Mouse (Mus musculus) limb, embryonic 14.5 days (tissue): ENCODE data around the gene Evx1. TPM values are rescaled to one million over a fixed set of nuclear protein-coding genes. Genes with fewer than 3 reads are reported as not detected.

ENCODE experiments used
- ATAC-seq: fragments of 200-750 bp; cut with Nextera tagmentation; 2 replicates; pipeline ENCODE4 v1.8.0; 2017; ENCODE audit warnings: low read depth, moderate number of reproducible peaks, moderate TSS enrichment; ENCODE audit not compliant: low FRiP score
- DNase-seq: peaks from one replicate; pipeline ENCODE4 v3.0.0-alpha.2; 2015; ENCODE audit warnings: low spot score
- H3K27ac ChIP-seq: fragments of 300-500 bp; sonication (generic); replicated peaks from 2 replicates; pipeline ENCODE4 v1.5.1; 2014; ENCODE audit warnings: low read depth, mild to moderate bottlenecking, low read length, moderate library complexity, mixed read lengths
- H3K27me3 ChIP-seq: fragments of 300-500 bp; sonication (generic); 2 replicates; pipeline ENCODE4 v1.6.1; 2014; ENCODE audit warnings: low read length, mixed read lengths; ENCODE audit not compliant: control insufficient read depth, insufficient read depth
- H3K36me3 ChIP-seq: fragments of 300-500 bp; sonication (generic); 2 replicates; pipeline ENCODE4 v1.6.1; 2014; ENCODE audit warnings: mild to moderate bottlenecking, low read length, moderate library complexity, mixed read lengths; ENCODE audit not compliant: control insufficient read depth, insufficient read depth
- H3K4me1 ChIP-seq: fragments of 300-500 bp; sonication (generic); 2 replicates; pipeline ENCODE4 v1.6.1; 2014; ENCODE audit warnings: antibody characterized with exemption, low read length, mixed read lengths; ENCODE audit not compliant: control insufficient read depth, insufficient read depth
- H3K4me2 ChIP-seq: fragments of 300-500 bp; sonication (generic); replicated peaks from 2 replicates; pipeline ENCODE4 v1.6.1; 2014; ENCODE audit warnings: low read depth, mild to moderate bottlenecking, low read length, moderate library complexity; ENCODE audit not compliant: severe bottlenecking
- H3K4me3 ChIP-seq: fragments of 300-500 bp; sonication (generic); replicated peaks from 2 replicates; pipeline ENCODE4 v1.5.1; 2014; ENCODE audit warnings: low read length
- H3K9ac ChIP-seq: fragments of 300-500 bp; sonication (generic); 2 replicates; pipeline ENCODE4 v1.6.1; 2014; ENCODE audit warnings: mild to moderate bottlenecking, low read depth, low read length, moderate library complexity; ENCODE audit not compliant: severe bottlenecking
- H3K9me3 ChIP-seq: fragments of 300-500 bp; sonication (generic); 2 replicates; pipeline ENCODE4 v1.6.1; 2016; ENCODE audit warnings: low read length; ENCODE audit not compliant: control insufficient read depth
- POLR2A ChIP-seq: fragments of 200-500 bp; IDR thresholded peaks from 2 replicates; pipeline ENCODE4 v1.8.0; 2012; ENCODE audit warnings: inconsistent platforms, mild to moderate bottlenecking, moderate library complexity, borderline replicate concordance; ENCODE audit not compliant: insufficient read depth, insufficient read length; ENCODE audit errors: extremely low read depth
- WGBS: fragments of 180-500 bp; shearing (Covaris S2); extraction: QIAGEN DNeasy Blood & Tissue Kit; methylation state at CpG from one replicate; pipeline ENCODE4 v1.1.7; 2014; 5-methylcytosine and 5-hydroxymethylcytosine counted together
- polyA plus RNA-seq, 2 experiments: library from polyadenylated mRNA; depleted of rRNA in 1 of 2; stranded (reverse) in 1 of 2; unstranded in 1 of 2; fragments of >200 nt; fragmentation: Nextera tagmentation in 1 of 2; extraction: Ambion mirVana in 1 of 2; gene quantifications; 2 replicates each; pipeline versions ENCODE4 v1.2.1 to v1.2.3; 2012 to 2014

The Evx1 gene
- polyA plus RNA-seq, 2 experiments = 0.18 to 0.64 TPM

- H3K36me3 ChIP-seq = no peaks in the 10 kb centered on the region
- no peak for TF ChIP-seq POLR2A
- DNase-seq = no peak
- H3K4me3 ChIP-seq = no peak overlapping the region
- peaks cover 37% of the 10 kb centered on the region for H3K27me3 ChIP-seq
- H3K9ac ChIP-seq = no peak overlapping the region
- no peak for ATAC-seq
- WGBS = 20% methylated on average over 8 of the region's 8 CpGs
- H3K4me1 ChIP-seq = peaks cover 29% of the 10 kb centered on the region
- no peak overlapping the region for H3K4me2 ChIP-seq
- H3K27ac ChIP-seq = no peak overlapping the region
- H3K9me3 ChIP-seq = no peaks in the 10 kb centered on the region
Observed at GRCm38 (mm10) chr6:52275563-52276280, 37.6 kb upstream of the Evx1 start.

- ATAC-seq (no peak), DNase-seq (no peak)
- Histone ChIP-seq H3K9me3 (no peaks in the 10 kb centered on the region), H3K9ac (no peak overlapping the region), H3K4me3 (no peak overlapping the region), H3K27me3 (peaks cover 33% of the 10 kb centered on the region), H3K4me2 (no peak overlapping the region), H3K4me1 (peaks cover 32% of the 10 kb centered on the region), H3K36me3 (no peaks in the 10 kb centered on the region), H3K27ac (no peak overlapping the region)
- 6% methylated on average over 6 of the region's 6 CpGs for WGBS
- no peak for TF ChIP-seq POLR2A
Observed at GRCm38 (mm10) chr6:52276382-52276781, 36.9 kb upstream of the Evx1 start.

- ATAC-seq (no peak), DNase-seq (no peak)
- peaks cover 31% of the 10 kb centered on the region for H3K27me3 ChIP-seq
- H3K4me1 ChIP-seq = peaks cover 32% of the 10 kb centered on the region
- 10% methylated on average over 5 of the region's 5 CpGs for WGBS
- no peak overlapping the region for H3K4me3 ChIP-seq
- H3K4me2 ChIP-seq = no peak overlapping the region
- TF ChIP-seq POLR2A = no peak
- H3K9ac ChIP-seq = no peak overlapping the region
- H3K9me3 ChIP-seq = no peaks in the 10 kb centered on the region
- no peak overlapping the region for H3K27ac ChIP-seq
- no peaks in the 10 kb centered on the region for H3K36me3 ChIP-seq
Observed at GRCm38 (mm10) chr6:52276920-52277319, 36.4 kb upstream of the Evx1 start.

GRCm38 (mm10) chr6:52281084-52281483, 32.2 kb upstream of the Evx1 start:
- Histone ChIP-seq H3K36me3 (no peaks in the 10 kb centered on the region), H3K27ac (no peak overlapping the region), H3K4me3 (no peak overlapping the region), H3K4me1 (0 out of 2 replicates have a peak, but pooled peaks cover 8% of the 10 kb centered on the region), H3K9ac (no peak overlapping the region), H3K27me3 (0 out of 2 replicates have a peak, but pooled peaks cover 5% of the 10 kb centered on the region), H3K4me2 (no peak overlapping the region), H3K9me3 (no peaks in the 10 kb centered on the region)
- DNase-seq (no peak), ATAC-seq (no peak)
- 17% methylated on average over 12 of the region's 12 CpGs for WGBS
- TF ChIP-seq POLR2A = no peak

- Histone ChIP-seq H3K27ac (no peak overlapping the region), H3K4me3 (no peak overlapping the region), H3K9me3 (no peaks in the 10 kb centered on the region), H3K4me2 (no peak overlapping the region), H3K4me1 (0 out of 2 replicates have a peak, but pooled peaks cover 6% of the 10 kb centered on the region), H3K36me3 (no peaks in the 10 kb centered on the region), H3K9ac (no peak overlapping the region), H3K27me3 (no peaks in the 10 kb centered on the region)
- WGBS = 72% methylated on average over 5 of the region's 5 CpGs
- TF ChIP-seq POLR2A = no peak
- ATAC-seq (no peak), DNase-seq (no peak)
Observed at GRCm38 (mm10) chr6:52283896-52284295, 29.4 kb upstream of the Evx1 start.
